Mouse (Mus musculus) embryonic facial prominence, embryonic 14.5 days (tissue): ENCODE results near the gene Rtca. TPM values are rescaled to one million over a fixed set of nuclear protein-coding genes. Genes with fewer than 3 reads are reported as not detected.

Experiments used
- ATAC-seq: fragments of 200-750 bp; cut with Nextera tagmentation; 2 replicates; pipeline ENCODE4 v1.8.0; 2017; ENCODE audit warnings: low read depth, moderate number of reproducible peaks, moderate TSS enrichment
- DNase-seq: peaks from one replicate; pipeline ENCODE4 v3.0.0-alpha.2; 2015; ENCODE audit warnings: low spot score
- H3K27ac ChIP-seq: fragments of 300-500 bp; sonication (generic); replicated peaks from 2 replicates; pipeline ENCODE4 v1.5.1; 2014; ENCODE audit warnings: low read depth, mild to moderate bottlenecking, low read length, moderate library complexity
- H3K27me3 ChIP-seq: fragments of 300-500 bp; sonication (generic); replicated peaks from 2 replicates; pipeline ENCODE4 v1.6.1; 2014; ENCODE audit warnings: low read length; ENCODE audit not compliant: control insufficient read depth, insufficient read depth
- H3K36me3 ChIP-seq: fragments of 300-500 bp; sonication (generic); 2 replicates; pipeline ENCODE4 v1.6.1; 2014; ENCODE audit warnings: low read length, mixed read lengths; ENCODE audit not compliant: control insufficient read depth, insufficient read depth
- H3K4me1 ChIP-seq: fragments of 300-500 bp; sonication (generic); 2 replicates; pipeline ENCODE4 v1.6.1; 2014; ENCODE audit warnings: antibody characterized with exemption, low read length; ENCODE audit not compliant: control insufficient read depth, insufficient read depth
- H3K4me2 ChIP-seq: fragments of 300-500 bp; sonication (generic); 2 replicates; pipeline ENCODE4 v1.6.1; 2014; ENCODE audit warnings: low read depth, mild to moderate bottlenecking, low read length, moderate library complexity, mixed read lengths
- H3K4me3 ChIP-seq: fragments of 300-500 bp; sonication (generic); 2 replicates; pipeline ENCODE4 v1.5.1; 2014; ENCODE audit warnings: low read depth, mild to moderate bottlenecking, low read length
- H3K9ac ChIP-seq: fragments of 300-500 bp; sonication (generic); 2 replicates; pipeline ENCODE4 v1.6.1; 2014; ENCODE audit warnings: low read depth, mild to moderate bottlenecking, low read length, moderate library complexity, mixed read lengths
- H3K9me3 ChIP-seq: fragments of 300-500 bp; sonication (generic); 2 replicates; pipeline ENCODE4 v1.6.1; 2016; ENCODE audit warnings: low read length; ENCODE audit not compliant: control insufficient read depth
- WGBS: fragments of 180-500 bp; shearing (Covaris S2); extraction: QIAGEN DNeasy Blood & Tissue Kit; methylation state at CpG from one replicate; pipeline ENCODE4 v1.1.7; 2014; 5-methylcytosine and 5-hydroxymethylcytosine counted together
- polyA plus RNA-seq: library from polyadenylated mRNA; unstranded; fragments of >200 nt; fragmentation: Nextera tagmentation; extraction: Ambion mirVana; gene quantifications from 2 replicates; pipeline ENCODE4 v1.2.1, GENCODE M21; 2014

Rtca gene
- polyA plus RNA-seq, 1 experiment from 2014 or later, result 67.0 TPM

- Histone ChIP-seq H3K9ac (no peak overlapping the region), H3K4me2 (no peak overlapping the region), H3K9me3 (no peaks in the 10 kb centered on the region), H3K4me1 (no peaks in the 10 kb centered on the region), H3K27me3 (no peaks in the 10 kb centered on the region), H3K4me3 (no peak overlapping the region), H3K36me3 (peaks cover 12% of the 10 kb centered on the region; the same call in 1 of the 2 replicates), H3K27ac (no peak overlapping the region)
- 80% methylated on average over 2 of the region's 5 CpGs for WGBS
- DNase-seq (no peak), ATAC-seq (no peak)
These were observed 21.7 kb upstream of the Rtca start for GRCm38 (mm10) chr3:116529741-116530140.

- no peak overlapping the region for H3K9ac ChIP-seq
- ATAC-seq, result no peak
- no peak overlapping the region for H3K4me3 ChIP-seq
- H3K27ac ChIP-seq, result no peak overlapping the region
- no peak for DNase-seq
- no peaks in the 10 kb centered on the region for H3K27me3 ChIP-seq
- H3K4me1 ChIP-seq, result no peaks in the 10 kb centered on the region
- no peaks in the 10 kb centered on the region for H3K9me3 ChIP-seq
- WGBS, result 85% methylated on average over 12 of the region's 12 CpGs
- no peak overlapping the region for H3K4me2 ChIP-seq
- H3K36me3 ChIP-seq, result peaks cover 18% of the 10 kb centered on the region
These were observed 12.2 kb upstream of the Rtca start for GRCm38 (mm10) chr3:116520141-116520761.

- Histone ChIP-seq H3K36me3 (peaks cover 5% of the 10 kb centered on the region; the same call in 1 of the 2 replicates), H3K4me2 (peak within 1 kb of the TSS; percentile 72), H3K9ac (peak within 1 kb of the TSS; percentile 65), H3K9me3 (no peaks in the 10 kb centered on the region), H3K4me1 (peaks cover 9% of the 10 kb centered on the region), H3K4me3 (peak within 1 kb of the TSS; percentile 70), H3K27ac (peak within 1 kb of the TSS; percentile 29; the same call in 1 of the 2 replicates), H3K27me3 (no peaks in the 10 kb centered on the region)
- under 1% methylated on average over 35 of the region's 36 CpGs for WGBS
- ATAC-seq (peak; percentile 96), DNase-seq (peak; percentile 95)
These were observed 5.1 kb upstream of the Rtca start, which contains the start of gene Dbt for GRCm38 (mm10) chr3:116512904-116513716. Gene Dbt (plus strand): TSS chr3:116513070.

GRCm38 (mm10) chr3:116512151-116512903 lies 4.3 kb upstream of the Rtca start:
- H3K9ac ChIP-seq, result no peak overlapping the region
- WGBS, result 38% methylated on average over 12 of the region's 12 CpGs
- H3K4me1 ChIP-seq, result peaks cover 9% of the 10 kb centered on the region
- H3K4me2 ChIP-seq, result peak overlapping the region; percentile 72
- peak; percentile 11; the same call in 1 of the 2 replicates for ATAC-seq
- no peak for DNase-seq
- H3K27ac ChIP-seq, result no peak overlapping the region
- no peaks in the 10 kb centered on the region for H3K9me3 ChIP-seq
- no peaks in the 10 kb centered on the region for H3K27me3 ChIP-seq
- no peaks in the 10 kb centered on the region for H3K36me3 ChIP-seq
- peak overlapping the region; percentile 70 for H3K4me3 ChIP-seq

GRCm38 (mm10) chr3:116495671-116496070 lies 12.3 kb downstream of the Rtca start:
- no peak overlapping the region for H3K27ac ChIP-seq
- ATAC-seq (no peak), DNase-seq (no peak)
- 82% methylated on average over 1 of the region's 1 CpGs for WGBS
- H3K9ac ChIP-seq, result no peak overlapping the region
- peaks cover 95% of the 10 kb centered on the region for H3K36me3 ChIP-seq
- H3K9me3 ChIP-seq, result no peaks in the 10 kb centered on the region
- H3K4me3 ChIP-seq, result no peak overlapping the region
- no peaks in the 10 kb centered on the region for H3K27me3 ChIP-seq
- no peak overlapping the region for H3K4me2 ChIP-seq
- H3K4me1 ChIP-seq, result no peaks in the 10 kb centered on the region

GRCm38 (mm10) chr3:116493658-116494057 lies 14.3 kb downstream of the Rtca start:
- H3K27ac ChIP-seq, result no peak overlapping the region
- no peaks in the 10 kb centered on the region for H3K9me3 ChIP-seq
- no peaks in the 10 kb centered on the region for H3K27me3 ChIP-seq
- H3K9ac ChIP-seq, result no peak overlapping the region
- no peak overlapping the region for H3K4me3 ChIP-seq
- H3K4me1 ChIP-seq, result no peaks in the 10 kb centered on the region
- no peak for ATAC-seq
- 71% methylated on average over 5 of the region's 5 CpGs for WGBS
- H3K4me2 ChIP-seq, result no peak overlapping the region
- no peak for DNase-seq
- H3K36me3 ChIP-seq, result peaks cover 95% of the 10 kb centered on the region

- Histone ChIP-seq H3K9me3 (no peaks in the 10 kb centered on the region), H3K9ac (no peak overlapping the region), H3K4me1 (no peaks in the 10 kb centered on the region), H3K27ac (no peak overlapping the region), H3K27me3 (no peaks in the 10 kb centered on the region), H3K4me2 (no peak overlapping the region), H3K36me3 (peaks cover 93% of the 10 kb centered on the region), H3K4me3 (no peak overlapping the region)
- DNase-seq (no peak), ATAC-seq (no peak)
- 98% methylated on average over 1 of the region's 1 CpGs for WGBS
These were observed 16.0 kb downstream of the Rtca start for GRCm38 (mm10) chr3:116491923-116492454.

- H3K9me3 ChIP-seq, result no peaks in the 10 kb centered on the region
- H3K27me3 ChIP-seq, result no peaks in the 10 kb centered on the region
- no peak overlapping the region for H3K27ac ChIP-seq
- peaks cover 83% of the 10 kb centered on the region for H3K36me3 ChIP-seq
- 90% methylated on average over 5 of the region's 5 CpGs for WGBS
- no peak overlapping the region for H3K4me3 ChIP-seq
- ATAC-seq (no peak), DNase-seq (no peak)
- no peak overlapping the region for H3K9ac ChIP-seq
- H3K4me2 ChIP-seq, result no peak overlapping the region
- H3K4me1 ChIP-seq, result no peaks in the 10 kb centered on the region
These were observed 17.1 kb downstream of the Rtca start for GRCm38 (mm10) chr3:116490920-116491319.
